ENCODE assay signal across 9 mouse cellular contexts in the genomic region with DNA sequence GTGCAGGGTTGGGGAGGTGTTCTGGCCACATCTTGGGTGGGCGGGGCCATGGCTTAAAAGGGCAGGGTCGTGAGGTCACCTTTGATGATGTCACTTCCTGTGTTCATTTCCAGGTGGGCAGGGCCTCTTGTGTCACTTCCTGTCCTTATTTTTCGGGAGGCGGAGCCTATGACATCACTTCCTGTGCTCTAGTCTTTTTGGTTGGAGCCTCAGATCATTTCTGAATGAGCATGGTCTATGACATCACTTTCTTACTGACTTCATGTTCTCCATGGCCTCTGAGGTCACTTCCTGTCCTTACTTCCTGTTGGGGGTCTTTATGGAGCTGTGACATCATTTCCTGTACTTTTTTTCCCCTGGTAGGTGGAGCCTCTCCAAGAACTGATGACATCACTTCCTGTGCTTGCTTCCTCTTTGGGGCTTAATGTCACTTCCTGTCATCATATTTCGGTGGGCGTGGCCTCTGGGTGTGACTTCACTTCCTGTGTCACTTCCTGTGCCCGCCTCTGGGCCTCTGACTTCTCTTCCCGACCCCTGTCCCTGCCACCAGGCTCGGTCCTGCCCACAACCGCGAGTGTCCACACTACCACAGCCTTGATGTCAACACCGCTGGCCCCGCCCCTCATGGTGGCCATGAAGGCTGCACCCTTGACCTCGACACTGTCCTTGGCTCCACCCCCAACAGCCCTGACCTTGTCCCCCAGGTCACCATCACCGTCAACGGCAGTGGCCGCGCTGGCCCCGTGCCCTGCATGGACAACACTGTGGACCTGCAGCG. TPM values are rescaled to one million over a fixed set of nuclear protein-coding genes. Genes with fewer than 3 reads are reported as not detected.
DNase-seq lines count a peak whose midpoint lies in the region; ATAC-seq lines count a peak whose summit lies in the region.
"Had no signal": no experiment of that assay in that cellular context is flagged by ENCODE, and none has a peak within 500 bp of the region (broad histone marks: within the 10 kb centered on the region; RNA-seq: fewer than 3 reads in every experiment).

No protein-coding gene starts in this region.

- H3K27ac ChIP-seq in kidney, embryonic 15.5 days, result no peak overlapping the region
- H3K27ac ChIP-seq: limb, embryonic 15.5 days had no signal

- H3K9me3 ChIP-seq in kidney, embryonic 15.5 days (replicated peaks), result peaks cover 69% of the 10 kb centered on the region

- 95% methylated on average over 20 of the region's 20 CpGs for WGBS in kidney, embryonic 15.5 days

- peaks cover 6% of the 10 kb centered on the region; the same call in 1 of the 2 replicates for H3K4me1 ChIP-seq in kidney, embryonic 15.5 days

- peak; percentile 5 for DNase-seq in kidney, adult 9 months
- peak; percentile 35 for DNase-seq in A20 (ENCODE audit: low read depth, low spot score)
- peak; percentile 76 for DNase-seq in CD4-positive, CD25-positive, alpha-beta regulatory T cell, adult 2 months (ENCODE audit: low read depth, low spot score)
- peak; percentile 12 for DNase-seq in embryo, embryonic 11 days
- DNase-seq in right cerebral cortex, postnatal 4 days, result peak; percentile 26

- H3K27me3 ChIP-seq in kidney, embryonic 15.5 days, result no peaks in the 10 kb centered on the region
- H3K27me3 ChIP-seq: limb, embryonic 15.5 days had no signal

- H3K4me2 ChIP-seq in kidney, embryonic 15.5 days, result no peak overlapping the region
- H3K4me2 ChIP-seq: limb, embryonic 15.5 days had no signal

- H3K9ac ChIP-seq in kidney, embryonic 15.5 days, result no peak overlapping the region
- H3K9ac ChIP-seq: limb, embryonic 15.5 days had no signal

- no peak overlapping the region for H3K4me3 ChIP-seq in kidney, embryonic 15.5 days (replicated peaks)
- H3K4me3 ChIP-seq: limb, embryonic 15.5 days had no signal

- ATAC-seq in kidney, embryonic 15.5 days (replicated peaks; ENCODE audit: low FRiP score), result no peak
- ATAC-seq in frontal cortex, adult (ENCODE audit: low TSS enrichment), result no peak

- peaks cover 30% of the 10 kb centered on the region; the same call in 1 of the 2 replicates for H3K36me3 ChIP-seq in kidney, embryonic 15.5 days

RNA-seq across cellular contexts. Expression of gene Il3ra, which starts 3.6 kb away (rescaled TPM):
- 4.9 and 5.5 TPM in 2 replicates for polyA plus RNA-seq in kidney, embryonic 15.5 days (2015; fragmentation: Nextera tagmentation; extraction: Ambion mirVana)

RNA-seq across cellular contexts. Expression of gene Olfr31, which starts 27.0 kb away (rescaled TPM):
- not detected in 2 replicates for polyA plus RNA-seq in kidney, embryonic 15.5 days (2015; fragmentation: Nextera tagmentation; extraction: Ambion mirVana)
- polyA plus RNA-seq: heart, embryonic 14.5 days; limb, embryonic 15.5 days had no signal

RNA-seq across cellular contexts. Expression of gene Olfr721-ps1, which starts 51.4 kb away (rescaled TPM):
- polyA plus RNA-seq in kidney, embryonic 15.5 days (2015; fragmentation: Nextera tagmentation; extraction: Ambion mirVana), result not detected in 2 replicates
- polyA plus RNA-seq: heart, embryonic 14.5 days; limb, embryonic 15.5 days had no signal

Comparison
In these comparisons a context has a peak if more than half of its experiments do, and no peak if none do; other contexts are left out.
1. DNase-seq: peak in every context shown above with its lines; median percentile 76 in CD4-positive, CD25-positive, alpha-beta regulatory T cell, adult 2 months; 35 in A20; 26 in right cerebral cortex, postnatal 4 days; 12 in embryo, embryonic 11 days; 5 in kidney, adult 9 months.